ENCODE assay signal across 29 mouse cellular contexts in the genomic region with DNA sequence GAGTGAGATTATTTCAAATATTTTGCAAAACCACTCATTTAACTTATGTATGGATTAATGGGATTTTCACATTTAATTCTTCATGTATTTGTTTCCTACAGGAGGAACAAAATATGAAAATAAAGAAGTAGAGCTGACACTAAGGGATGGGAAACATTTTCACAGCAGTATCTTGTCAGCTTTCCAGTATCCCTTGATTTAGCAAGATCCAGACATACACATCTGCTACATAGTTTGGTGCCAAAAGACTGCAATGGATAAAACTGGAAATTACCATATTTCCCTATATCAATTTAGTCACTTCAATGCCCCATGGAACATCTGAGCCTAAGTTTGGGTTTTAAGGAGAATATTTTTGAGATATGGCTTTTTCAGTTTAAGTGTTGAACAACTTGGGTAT. TPM values are rescaled to one million over a fixed set of nuclear protein-coding genes. Genes with fewer than 3 reads are reported as not detected.
"Had no signal": no experiment of that assay in that cellular context is flagged by ENCODE, and none has a peak within 500 bp of the region (broad histone marks: within the 10 kb centered on the region; RNA-seq: fewer than 3 reads in every experiment).

No protein-coding gene starts in this region.

- H3K36me3 ChIP-seq: limb, embryonic 12.5 days; limb, embryonic 15.5 days; midbrain, embryonic 12.5 days; midbrain, embryonic 15.5 days; neural tube, embryonic 12.5 days; neural tube, embryonic 15.5 days had no signal

- H3K4me2 ChIP-seq: limb, embryonic 12.5 days; limb, embryonic 15.5 days; liver, embryonic 11.5 days; lung, embryonic 14.5 days; midbrain, embryonic 12.5 days; midbrain, embryonic 15.5 days; neural tube, embryonic 12.5 days; neural tube, embryonic 15.5 days had no signal

- H3K9ac ChIP-seq: limb, embryonic 12.5 days; limb, embryonic 15.5 days; liver, embryonic 14.5 days; liver, postnatal 0 days; lung, embryonic 14.5 days; midbrain, embryonic 12.5 days; midbrain, embryonic 15.5 days; neural tube, embryonic 12.5 days; neural tube, embryonic 15.5 days had no signal

- ATAC-seq: liver, postnatal 0 days; lung, postnatal 0 days; midbrain, embryonic 15.5 days had no signal

- H3K27ac ChIP-seq: kidney, postnatal 0 days; limb, embryonic 12.5 days; limb, embryonic 15.5 days; liver, embryonic 14.5 days; macrophage; midbrain, embryonic 12.5 days; midbrain, embryonic 15.5 days; neural tube, embryonic 12.5 days; neural tube, embryonic 15.5 days; stomach, postnatal 0 days had no signal

- H3K9me3 ChIP-seq: limb, embryonic 12.5 days; limb, embryonic 15.5 days; midbrain, embryonic 12.5 days; midbrain, embryonic 15.5 days; neural tube, embryonic 12.5 days; neural tube, embryonic 15.5 days had no signal

- H3K27me3 ChIP-seq: limb, embryonic 12.5 days; limb, embryonic 15.5 days; midbrain, embryonic 12.5 days; midbrain, embryonic 15.5 days; neural tube, embryonic 12.5 days; neural tube, embryonic 15.5 days had no signal

- DNase-seq: kidney, adult 2 months; kidney, postnatal 25 days; left cerebral cortex, postnatal 4 days; liver, postnatal 0 days; lung, embryonic 14.5 days; right cerebral cortex, adult 18-20 months; right cerebral cortex, postnatal 14 days; right cerebral cortex, postnatal 4 days; thymus, postnatal 25 days had no signal

- H3K4me3 ChIP-seq: limb, embryonic 12.5 days; limb, embryonic 15.5 days; midbrain, embryonic 12.5 days; midbrain, embryonic 15.5 days; neural tube, embryonic 12.5 days; neural tube, embryonic 15.5 days had no signal

- H3K4me1 ChIP-seq: limb, embryonic 12.5 days; limb, embryonic 15.5 days; midbrain, embryonic 12.5 days; midbrain, embryonic 15.5 days; neural tube, embryonic 12.5 days; neural tube, embryonic 15.5 days had no signal

RNA-seq across cellular contexts. Expression of a gene that starts 52.9 kb away (rescaled TPM):
- total RNA-seq: layer of hippocampus, postnatal 14 days; left cerebral cortex, adult 8-10 months; left cerebral cortex, postnatal 14 days; left cerebral cortex, postnatal 4 days; megakaryocyte, adult 5-6 weeks had no signal
- polyA plus RNA-seq: kidney, adult 2 months; kidney, embryonic 14.5 days; kidney, postnatal 0 days; large intestine, adult 2 months; limb, embryonic 12.5 days; limb, embryonic 15.5 days; liver, embryonic 11.5 days; liver, embryonic 14.5 days; liver, postnatal 0 days; lung, embryonic 14.5 days; lung, postnatal 0 days; macrophage; midbrain, embryonic 12.5 days; midbrain, embryonic 15.5 days; neural tube, embryonic 12.5 days; neural tube, embryonic 15.5 days; stomach, embryonic 14.5 days; stomach, postnatal 0 days; thymus, postnatal 0 days had no signal
